Mouse (Mus musculus): ENCODE results near the gene Kcnj3. TPM values are rescaled to one million over a fixed set of nuclear protein-coding genes. Genes with fewer than 3 reads are reported as not detected.

The Kcnj3 gene
- polyA plus RNA-seq, 1 experiment = not detected

DNA sequence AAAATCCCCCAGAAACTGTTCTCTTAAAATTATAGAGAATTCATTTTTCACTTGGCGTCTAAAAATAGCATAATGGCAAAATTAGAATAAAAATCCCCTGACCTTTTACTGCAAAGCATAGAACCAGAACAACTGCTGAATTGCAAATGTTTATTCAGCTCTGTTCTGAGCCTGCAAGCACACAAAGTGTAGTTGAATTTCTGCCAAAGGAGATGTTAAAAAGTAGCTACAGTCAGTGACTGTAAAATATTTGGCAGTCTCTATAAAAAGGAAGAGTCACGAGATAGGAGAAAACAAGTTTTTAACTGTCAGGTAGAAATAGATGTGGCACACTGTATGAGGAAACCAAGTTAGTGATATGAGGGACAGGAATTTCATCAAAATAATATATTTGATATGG, 144.5 kb downstream of the Kcnj3 start:
- H3K4me1 ChIP-seq (ENCODE audit: control insufficient read depth, insufficient read depth, low read length) = no peaks in the 10 kb centered on the region
- no peak overlapping the region for H3K4me3 ChIP-seq (ENCODE audit: insufficient read depth, low read length)
- no peak for TF ChIP-seq POLR2A (IDR thresholded peaks at IDR 0.05; ENCODE audit: low read depth, low read length)
- no peak for TF ChIP-seq CTCF (IDR thresholded peaks at IDR 0.05; ENCODE audit: borderline replicate concordance, insufficient read depth, low read length)
- no peak overlapping the region for H3K27ac ChIP-seq (ENCODE audit: insufficient read depth, low read length)

DNA sequence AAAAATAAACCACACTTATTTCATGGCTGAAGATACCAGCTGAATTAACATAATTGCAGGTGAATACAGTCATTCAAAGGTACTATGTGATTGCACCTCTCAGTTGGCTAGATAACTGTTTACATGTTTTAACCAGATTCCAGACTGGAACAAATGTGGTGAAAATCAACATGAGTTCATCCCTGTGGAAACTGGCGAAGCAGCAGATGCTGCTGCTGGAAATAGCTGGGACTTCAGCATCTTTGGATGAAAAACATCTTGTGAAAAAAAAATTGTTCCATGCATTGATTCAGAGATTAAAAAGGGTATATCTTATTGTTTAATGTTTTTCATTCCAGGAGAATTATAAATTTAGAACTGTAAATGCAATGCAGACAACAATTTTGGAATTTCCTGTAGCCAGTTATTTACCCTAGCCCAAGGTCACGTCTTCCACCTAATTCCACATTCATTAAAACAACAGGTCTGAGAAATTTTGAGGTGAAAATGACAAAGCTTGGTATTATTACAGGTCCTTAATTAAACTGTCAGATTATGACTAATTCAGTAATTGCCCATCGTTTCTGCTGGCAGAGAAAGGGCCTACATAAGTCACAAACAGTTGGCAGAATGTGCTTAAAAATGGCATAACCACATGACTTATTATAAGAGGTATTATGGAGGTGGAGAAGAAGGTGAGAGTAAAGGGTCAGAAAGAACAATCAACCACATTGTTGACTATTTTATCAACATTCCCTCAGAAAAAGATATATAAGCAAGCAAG, 155.6 kb downstream of the Kcnj3 start:
- H3K4me1 ChIP-seq (ENCODE audit: control insufficient read depth, insufficient read depth, low read length) = no peaks in the 10 kb centered on the region
- no peak overlapping the region for H3K27ac ChIP-seq (ENCODE audit: insufficient read depth, low read length)
- TF ChIP-seq CTCF (IDR thresholded peaks at IDR 0.05; ENCODE audit: borderline replicate concordance, insufficient read depth, low read length) (no peak), POLR2A (IDR thresholded peaks at IDR 0.05; ENCODE audit: low read depth, low read length) (no peak)
- H3K4me3 ChIP-seq (ENCODE audit: insufficient read depth, low read length) = no peak overlapping the region
